Mouse (Mus musculus) monocyte, adult 5-6 weeks (primary cell): ENCODE data around the gene Ldlrad3. TPM values are rescaled to one million over a fixed set of nuclear protein-coding genes. Genes with fewer than 3 reads are reported as not detected.

Source experiments
- ATAC-seq: fragments of 153-309, 156-312 bp; replicated peaks from 2 replicates; pipeline ENCODE4 v1.8.0; 2017; ENCODE audit warnings: mild to moderate bottlenecking; ENCODE audit not compliant: low TSS enrichment, insufficient number of reproducible peaks, severe bottlenecking, poor library complexity, low FRiP score
- total RNA-seq: library from RNA; stranded (forward); fragments of 200-1000, 200-491, 200-594 nt; gene quantifications from 3 replicates; pipeline ENCODE4 v1.2.3, GENCODE M21; 2017

The Ldlrad3 gene
- total RNA-seq, 1 experiment from 2014 or later = 99.1 TPM

- ATAC-seq = no peak
Observed at GRCm38 (mm10) chr2:102192943-102193820, 7.0 kb upstream of the Ldlrad3 start.

GRCm38 (mm10) chr2:102191736-102192135 is 5.6 kb upstream of the Ldlrad3 start:
- no peak for ATAC-seq

- no peak for ATAC-seq
Observed at GRCm38 (mm10) chr2:102190956-102191355, 4.8 kb upstream of the Ldlrad3 start.

- no peak for ATAC-seq
Observed at GRCm38 (mm10) chr2:102185069-102185950, 875 bp downstream of the Ldlrad3 start.

- no peak for ATAC-seq
Observed at GRCm38 (mm10) chr2:102183720-102184480, 2.3 kb downstream of the Ldlrad3 start.

- ATAC-seq = no peak
Observed at GRCm38 (mm10) chr2:102181459-102181858, 4.7 kb downstream of the Ldlrad3 start.

GRCm38 (mm10) chr2:102176434-102176772 is 9.8 kb downstream of the Ldlrad3 start:
- ATAC-seq = no peak

GRCm38 (mm10) chr2:102175741-102176433 is 10.3 kb downstream of the Ldlrad3 start:
- no peak for ATAC-seq

- ATAC-seq = no peak
Observed at GRCm38 (mm10) chr2:102172458-102172857, 13.7 kb downstream of the Ldlrad3 start.

GRCm38 (mm10) chr2:102166550-102167325 is 19.4 kb downstream of the Ldlrad3 start:
- ATAC-seq = peak; percentile 57

- ATAC-seq = peak; percentile 87
Observed at GRCm38 (mm10) chr2:102163106-102163505, 23.1 kb downstream of the Ldlrad3 start.

GRCm38 (mm10) chr2:102157555-102157954 is 28.6 kb downstream of the Ldlrad3 start:
- no peak for ATAC-seq

GRCm38 (mm10) chr2:102157010-102157409 is 29.2 kb downstream of the Ldlrad3 start:
- no peak for ATAC-seq

GRCm38 (mm10) chr2:102156460-102156859 is 29.7 kb downstream of the Ldlrad3 start:
- ATAC-seq = no peak

GRCm38 (mm10) chr2:102155306-102156015 is 30.7 kb downstream of the Ldlrad3 start:
- no peak for ATAC-seq

- ATAC-seq = peak; percentile 36; the same call in 1 of the 2 replicates
Observed at GRCm38 (mm10) chr2:102154771-102155211, 31.4 kb downstream of the Ldlrad3 start.

GRCm38 (mm10) chr2:102154328-102154727 is 31.9 kb downstream of the Ldlrad3 start:
- ATAC-seq = no peak
